Mouse (Mus musculus) lung, embryonic 14.5 days (tissue): ENCODE results near the gene Spats2. TPM values are rescaled to one million over a fixed set of nuclear protein-coding genes. Genes with fewer than 3 reads are reported as not detected.
"Not testable (repeated sequence)": the region's sequence is repeated elsewhere in the genome, so short reads cannot be mapped to it uniquely, and the experiment has no call there.

Experiments
- ATAC-seq: fragments of 200-750 bp; cut with Nextera tagmentation; 2 replicates; pipeline ENCODE4 v1.8.0; 2017; ENCODE audit warnings: mild to moderate bottlenecking, moderate TSS enrichment, moderate library complexity; ENCODE audit not compliant: insufficient read depth
- DNase-seq: peaks from one replicate; pipeline ENCODE4 v3.0.0-alpha.2; 2015
- H3K27ac ChIP-seq: fragments of 300-500 bp; sonication (generic); 2 replicates; pipeline ENCODE4 v1.5.1; 2014; ENCODE audit warnings: low read depth, mild to moderate bottlenecking, moderate library complexity
- H3K27me3 ChIP-seq: fragments of 300-500 bp; sonication (generic); 2 replicates; pipeline ENCODE4 v1.6.1; 2014; ENCODE audit warnings: low read length, control low read depth; ENCODE audit not compliant: insufficient read depth
- H3K36me3 ChIP-seq: fragments of 300-500 bp; sonication (generic); 2 replicates; pipeline ENCODE4 v1.6.1; 2014; ENCODE audit warnings: control low read depth; ENCODE audit not compliant: insufficient read depth
- H3K4me1 ChIP-seq: fragments of 300-500 bp; sonication (generic); 2 replicates; pipeline ENCODE4 v1.6.1; 2014; ENCODE audit warnings: antibody characterized with exemption, control low read depth; ENCODE audit not compliant: insufficient read depth
- H3K4me2 ChIP-seq: fragments of 300-500 bp; sonication (generic); 2 replicates; pipeline ENCODE4 v1.6.1; 2014; ENCODE audit warnings: mild to moderate bottlenecking
- H3K4me3 ChIP-seq: fragments of 300-500 bp; sonication (generic); 2 replicates; pipeline ENCODE4 v1.5.1; 2014; ENCODE audit warnings: low read depth, low read length
- H3K9ac ChIP-seq: fragments of 300-500 bp; sonication (generic); 2 replicates; pipeline ENCODE4 v1.6.1; 2014
- H3K9me3 ChIP-seq: fragments of 300-500 bp; sonication (generic); 2 replicates; pipeline ENCODE4 v1.6.1; 2016; ENCODE audit warnings: low read depth, low read length, control low read depth
- CTCF ChIP-seq: IDR thresholded peaks from 2 replicates; pipeline ENCODE4 v1.5.1; 2016; ENCODE audit warnings: antibody characterized with exemption, low read depth
- WGBS: fragments of 180-500 bp; shearing (Covaris S2); extraction: QIAGEN DNeasy Blood & Tissue Kit; methylation state at CpG from one replicate; pipeline ENCODE4 v1.1.7; 2014; 5-methylcytosine and 5-hydroxymethylcytosine counted together
- polyA plus RNA-seq: library from polyadenylated mRNA; unstranded; fragments of >200 nt; fragmentation: Nextera tagmentation; extraction: Ambion mirVana; gene quantifications from 2 replicates; pipeline ENCODE4 v1.2.1, GENCODE M21; 2014

Gene Spats2
- polyA plus RNA-seq, 1 experiment from 2014 or later: 39.7 TPM

- peak; percentile 85 for DNase-seq
- no peaks in the 10 kb centered on the region for H3K9me3 ChIP-seq
- TF ChIP-seq CTCF: no peak
- WGBS: 2% methylated on average over 22 of the region's 22 CpGs
- H3K27me3 ChIP-seq: no peaks in the 10 kb centered on the region
- H3K4me2 ChIP-seq: peak overlapping the region; percentile 64
- H3K4me3 ChIP-seq: peak overlapping the region; percentile 65
- ATAC-seq: peak; percentile 72
- H3K4me1 ChIP-seq: peaks cover 5% of the 10 kb centered on the region; the same call in 1 of the 2 replicates
- H3K27ac ChIP-seq: peak overlapping the region; percentile 97
- H3K9ac ChIP-seq: peak overlapping the region; percentile 56
- peaks cover 22% of the 10 kb centered on the region for H3K36me3 ChIP-seq
These were observed 126.9 kb downstream of the Spats2 start for GRCm38 (mm10) chr15:99252381-99253174.

GRCm38 (mm10) chr15:99253175-99253479, 127.4 kb downstream of the Spats2 start:
- WGBS: 45% methylated on average over 2 of the region's 2 CpGs
- H3K27ac ChIP-seq: peak overlapping the region; percentile 97

GRCm38 (mm10) chr15:99253772-99254171, 128.1 kb downstream of the Spats2 start:
- no peaks in the 10 kb centered on the region for H3K27me3 ChIP-seq
- H3K36me3 ChIP-seq: peaks cover 10% of the 10 kb centered on the region; the same call in 1 of the 2 replicates
- no peak overlapping the region for H3K4me3 ChIP-seq
- ATAC-seq (no peak), DNase-seq (no peak)
- no peak overlapping the region for H3K27ac ChIP-seq
- TF ChIP-seq CTCF: no peak
- no peaks in the 10 kb centered on the region for H3K9me3 ChIP-seq
- no peak overlapping the region for H3K9ac ChIP-seq
- 87% methylated on average over 6 of the region's 6 CpGs for WGBS
- no peak overlapping the region for H3K4me2 ChIP-seq
- H3K4me1 ChIP-seq: peaks cover 5% of the 10 kb centered on the region; the same call in 1 of the 2 replicates

More at GRCm38 (mm10) chr15:99253175-99253479, 127.4 kb downstream of the Spats2 start:
- not testable (repeated sequence) for H3K4me1 ChIP-seq, H3K9ac ChIP-seq, DNase-seq, H3K4me3 ChIP-seq, ATAC-seq, H3K9me3 ChIP-seq, H3K27me3 ChIP-seq
- peak overlapping the region; percentile 64 for H3K4me2 ChIP-seq
- H3K36me3 ChIP-seq: peaks cover 16% of the 10 kb centered on the region

GRCm38 (mm10) chr15:99254477-99255005, 128.8 kb downstream of the Spats2 start:
- Histone ChIP-seq H3K4me2 (no peak overlapping the region), H3K27ac (no peak overlapping the region), H3K27me3 (no peaks in the 10 kb centered on the region), H3K4me1 (peaks cover 5% of the 10 kb centered on the region; the same call in 1 of the 2 replicates), H3K36me3 (0 out of 2 replicates have a peak, but pooled peaks cover 3% of the 10 kb centered on the region), H3K9ac (no peak overlapping the region), H3K9me3 (no peaks in the 10 kb centered on the region), H3K4me3 (no peak overlapping the region)
- DNase-seq (no peak), ATAC-seq (no peak)
- WGBS: 77% methylated on average over 2 of the region's 2 CpGs
- no peak for TF ChIP-seq CTCF

- Histone ChIP-seq H3K4me3 (no peak overlapping the region), H3K4me1 (peaks cover 5% of the 10 kb centered on the region; the same call in 1 of the 2 replicates), H3K27ac (no peak overlapping the region), H3K27me3 (no peaks in the 10 kb centered on the region), H3K9me3 (no peaks in the 10 kb centered on the region), H3K36me3 (no peaks in the 10 kb centered on the region), H3K4me2 (no peak overlapping the region), H3K9ac (no peak overlapping the region)
- no peak for DNase-seq
- TF ChIP-seq CTCF: no peak
- no peak for ATAC-seq
- WGBS: 84% methylated on average over 6 of the region's 6 CpGs
These were observed 129.6 kb downstream of the Spats2 start for GRCm38 (mm10) chr15:99255241-99255749.

- peak overlapping the region; percentile 76 for H3K27ac ChIP-seq
- 46% methylated on average over 8 of the region's 8 CpGs for WGBS
- H3K4me2 ChIP-seq: peak overlapping the region; percentile 57
- peak; percentile 87 for ATAC-seq
- H3K36me3 ChIP-seq: no peaks in the 10 kb centered on the region
- H3K4me1 ChIP-seq: no peaks in the 10 kb centered on the region
- peak; percentile 74 for DNase-seq
- H3K27me3 ChIP-seq: no peaks in the 10 kb centered on the region
- no peak for TF ChIP-seq CTCF
- H3K4me3 ChIP-seq: peak overlapping the region; percentile 15; the same call in 1 of the 2 replicates
- H3K9ac ChIP-seq: no peak overlapping the region
- no peaks in the 10 kb centered on the region for H3K9me3 ChIP-seq
These were observed 133.5 kb downstream of the Spats2 start for GRCm38 (mm10) chr15:99259167-99259729.

- H3K4me3 ChIP-seq: peak overlapping the region; percentile 15; the same call in 1 of the 2 replicates
- DNase-seq (peak; percentile 83), ATAC-seq (peak; percentile 70)
- no peaks in the 10 kb centered on the region for H3K9me3 ChIP-seq
- H3K27ac ChIP-seq: peak overlapping the region; percentile 76
- no peaks in the 10 kb centered on the region for H3K27me3 ChIP-seq
- no peaks in the 10 kb centered on the region for H3K4me1 ChIP-seq
- WGBS: 4% methylated on average over 9 of the region's 10 CpGs
- no peaks in the 10 kb centered on the region for H3K36me3 ChIP-seq
- no peak overlapping the region for H3K9ac ChIP-seq
- TF ChIP-seq CTCF: no peak
- H3K4me2 ChIP-seq: peak overlapping the region; percentile 57
These were observed 134.1 kb downstream of the Spats2 start for GRCm38 (mm10) chr15:99259730-99260252.
